ENCODE assay signal across 19 mouse cellular contexts in genomic region chr4:48629445-48629844, GRCm38 (mm10). TPM values are rescaled to one million over a fixed set of nuclear protein-coding genes. Genes with fewer than 3 reads are reported as not detected.
A peak's percentile ranks its signal among the peaks of the same experiment; 100 is the strongest.
DNase-seq lines count a peak whose midpoint lies in the region; ATAC-seq and TF ChIP-seq lines count a peak whose summit lies in the region.
"Had no signal": no experiment of that assay in that cellular context is flagged by ENCODE, and none has a peak within 500 bp of the region (broad histone marks: within the 10 kb centered on the region; RNA-seq: fewer than 3 reads in every experiment).

No protein-coding gene starts in this region.

- no peak for TF ChIP-seq CTCF in layer of hippocampus, adult 2 months (conservative IDR thresholded peaks at IDR 0.05)
- no peak for TF ChIP-seq CTCF in midbrain, postnatal 0 days (IDR thresholded peaks at IDR 0.05)
- no peak for TF ChIP-seq CTCF in liver, postnatal 0 days (IDR thresholded peaks at IDR 0.05; ENCODE audit: low read depth)

- H3K4me2 ChIP-seq in forebrain, embryonic 14.5 days (ENCODE audit: low read length): no peak overlapping the region
- no peak overlapping the region for H3K4me2 ChIP-seq in forebrain, embryonic 12.5 days
- no peak overlapping the region for H3K4me2 ChIP-seq in midbrain, postnatal 0 days (ENCODE audit: low read depth, low read length, poor library complexity, severe bottlenecking)
- H3K4me2 ChIP-seq in liver, postnatal 0 days (ENCODE audit: low read depth, low read length): no peak overlapping the region
- H3K4me2 ChIP-seq: heart, embryonic 15.5 days; liver, embryonic 11.5 days; neural tube, embryonic 13.5 days had no signal

- WGBS in forebrain, embryonic 14.5 days: 68% methylated on average over 13 of the region's 13 CpGs
- WGBS in forebrain, embryonic 12.5 days: 90% methylated on average over 13 of the region's 13 CpGs
- 82% methylated on average over 13 of the region's 13 CpGs for WGBS in midbrain, postnatal 0 days
- 85% methylated on average over 13 of the region's 13 CpGs for WGBS in liver, postnatal 0 days (ENCODE audit: insufficient replicate concordance)

- no peak for TF ChIP-seq EP300 in liver, postnatal 0 days (IDR thresholded peaks at IDR 0.05; ENCODE audit: low read depth)

- no peak overlapping the region for H3K4me3 ChIP-seq in forebrain, embryonic 14.5 days (ENCODE audit: low read depth, low read length)
- no peak overlapping the region for H3K4me3 ChIP-seq in forebrain, embryonic 12.5 days (replicated peaks)
- peak overlapping the region; percentile 5; the same call in 1 of the 2 replicates for H3K4me3 ChIP-seq in layer of hippocampus, adult 2 months
- H3K4me3 ChIP-seq in midbrain, postnatal 0 days (ENCODE audit: low read depth, low read length): no peak overlapping the region
- H3K4me3 ChIP-seq in liver, postnatal 0 days (ENCODE audit: low read depth, low read length): no peak overlapping the region
- H3K4me3 ChIP-seq: heart, embryonic 15.5 days; neural tube, embryonic 13.5 days had no signal

- DNase-seq in forebrain, embryonic 14.5 days (ENCODE audit: low spot score): peak; percentile 67
- peak in 1 of 2 experiments; percentile 30 for DNase-seq in layer of hippocampus, adult 2 months (ENCODE audit: low spot score in 2 of 2)
- DNase-seq in layer of hippocampus, postnatal 36 days: no peak
- peak; percentile 65 to 78 for DNase-seq in right cerebral cortex, postnatal 10 days (ENCODE audit: low spot score in 2 of 2)
- DNase-seq in right cerebral cortex, postnatal 36 days (ENCODE audit: low spot score in 2 of 2): no peak
- peak; percentile 60 for DNase-seq in midbrain, postnatal 0 days (ENCODE audit: low spot score)
- DNase-seq in liver, postnatal 0 days: no peak
- DNase-seq: adrenal gland, postnatal 25 days; cerebellum, adult 9-11 months; kidney, adult 11 months; kidney, postnatal 10 days; thymus, postnatal 25 days had no signal

- no peaks in the 10 kb centered on the region for H3K27me3 ChIP-seq in forebrain, embryonic 14.5 days (replicated peaks; ENCODE audit: control insufficient read depth, insufficient read depth, low read length)
- no peaks in the 10 kb centered on the region for H3K27me3 ChIP-seq in forebrain, embryonic 12.5 days
- no peaks in the 10 kb centered on the region for H3K27me3 ChIP-seq in midbrain, postnatal 0 days (ENCODE audit: insufficient read depth, low read length)
- no peaks in the 10 kb centered on the region for H3K27me3 ChIP-seq in liver, postnatal 0 days (ENCODE audit: insufficient read depth, low read length)
- H3K27me3 ChIP-seq: heart, embryonic 15.5 days; neural tube, embryonic 13.5 days had no signal

- peaks cover 24% of the 10 kb centered on the region for H3K36me3 ChIP-seq in forebrain, embryonic 14.5 days (ENCODE audit: control insufficient read depth, insufficient read depth, low read length)
- peaks cover 37% of the 10 kb centered on the region for H3K36me3 ChIP-seq in forebrain, embryonic 12.5 days (replicated peaks)
- H3K36me3 ChIP-seq in midbrain, postnatal 0 days (ENCODE audit: insufficient read depth, low read length): peaks cover 10% of the 10 kb centered on the region
- H3K36me3 ChIP-seq in liver, postnatal 0 days (replicated peaks; ENCODE audit: insufficient read depth, low read length): no peaks in the 10 kb centered on the region

- no peaks in the 10 kb centered on the region for H3K4me1 ChIP-seq in forebrain, embryonic 14.5 days (ENCODE audit: control insufficient read depth, insufficient read depth, low read length)
- H3K4me1 ChIP-seq in forebrain, embryonic 12.5 days: no peaks in the 10 kb centered on the region
- no peaks in the 10 kb centered on the region for H3K4me1 ChIP-seq in midbrain, postnatal 0 days (ENCODE audit: insufficient read depth, low read length)
- no peaks in the 10 kb centered on the region for H3K4me1 ChIP-seq in liver, postnatal 0 days (ENCODE audit: insufficient read depth)
- H3K4me1 ChIP-seq: neural tube, embryonic 13.5 days had no signal

- H3K9me3 ChIP-seq in forebrain, embryonic 14.5 days (replicated peaks; ENCODE audit: control insufficient read depth, low read length): no peaks in the 10 kb centered on the region
- H3K9me3 ChIP-seq in forebrain, embryonic 12.5 days: 0 out of 2 replicates have a peak, but pooled peaks cover under 1% of the 10 kb centered on the region
- H3K9me3 ChIP-seq in midbrain, postnatal 0 days (ENCODE audit: low read length): no peaks in the 10 kb centered on the region
- H3K9me3 ChIP-seq in liver, postnatal 0 days (ENCODE audit: low read length): no peaks in the 10 kb centered on the region
- H3K9me3 ChIP-seq: heart, embryonic 15.5 days; neural tube, embryonic 13.5 days had no signal

- H3K27ac ChIP-seq in forebrain, embryonic 14.5 days (ENCODE audit: low read depth, low read length): no peak overlapping the region
- H3K27ac ChIP-seq in forebrain, embryonic 12.5 days: no peak overlapping the region
- H3K27ac ChIP-seq in layer of hippocampus, adult 2 months: peak overlapping the region; percentile 40; the same call in 1 of the 2 replicates
- H3K27ac ChIP-seq in midbrain, postnatal 0 days (ENCODE audit: low read depth, low read length): no peak overlapping the region
- H3K27ac ChIP-seq in liver, postnatal 0 days (ENCODE audit: low read depth): no peak overlapping the region
- H3K27ac ChIP-seq: heart, embryonic 15.5 days; neural tube, embryonic 13.5 days had no signal

- H3K9ac ChIP-seq in forebrain, embryonic 14.5 days (ENCODE audit: low read length): no peak overlapping the region
- H3K9ac ChIP-seq in forebrain, embryonic 12.5 days: no peak overlapping the region
- H3K9ac ChIP-seq in midbrain, postnatal 0 days (replicated peaks; ENCODE audit: low read length, poor library complexity, severe bottlenecking): no peak overlapping the region
- H3K9ac ChIP-seq in liver, postnatal 0 days (replicated peaks): no peak overlapping the region
- H3K9ac ChIP-seq: heart, embryonic 15.5 days; neural tube, embryonic 13.5 days had no signal

- peak; percentile 47; the same call in 1 of the 2 replicates for ATAC-seq in forebrain, embryonic 14.5 days
- no peak for ATAC-seq in forebrain, embryonic 12.5 days (ENCODE audit: low FRiP score)
- ATAC-seq in midbrain, postnatal 0 days (ENCODE audit: low FRiP score): 0 out of 2 replicates have a peak, but pooled peaks have one; percentile 14
- ATAC-seq in liver, postnatal 0 days: no peak
- ATAC-seq: activated CD4-positive, CD25-positive, alpha-beta regulatory T cell, adult 4 months had no signal

RNA-seq across cellular contexts. Expression of gene Cavin4, which starts 33.9 kb away (rescaled TPM):
- polyA plus RNA-seq in forebrain, embryonic 14.5 days (2014; fragmentation: Nextera tagmentation; extraction: Ambion mirVana): 1.1 and 1.5 TPM in 2 replicates
- polyA plus RNA-seq in forebrain, embryonic 12.5 days (2016; fragmentation: Nextera tagmentation; extraction: Ambion mirVana): 1.9 and 2.1 TPM in 2 replicates
- total RNA-seq in layer of hippocampus, adult 2 months (2021): 1 to 10 TPM; 2.1 TPM
- 1 to 10 TPM; 1.6 to 2.6 TPM for total RNA-seq in layer of hippocampus, postnatal 36 days (2021)
- 0.76 and 1.4 TPM in 2 replicates for total RNA-seq in midbrain, postnatal 0 days (2014; rRNA removed)
- 0.79 and 1.0 TPM in 2 replicates for polyA plus RNA-seq in midbrain, postnatal 0 days (2015; fragmentation: Nextera tagmentation; extraction: Ambion mirVana)
- polyA plus RNA-seq in liver, postnatal 0 days (2015; fragmentation: Nextera tagmentation; extraction: Ambion mirVana): 0.05 and 0.73 TPM in 2 replicates
- total RNA-seq: hematopoietic stem cell, adult 5-6 weeks; megakaryocyte progenitor cell, adult 5-6 weeks had no signal
- polyA plus RNA-seq: activated CD4-positive, CD25-positive, alpha-beta regulatory T cell, adult 4 months had no signal

RNA-seq across cellular contexts. Expression of gene Tmeff1, which starts 44.5 kb away (rescaled TPM):
- polyA plus RNA-seq in forebrain, embryonic 14.5 days (2014; fragmentation: Nextera tagmentation; extraction: Ambion mirVana): 126 and 168 TPM in 2 replicates
- polyA plus RNA-seq in forebrain, embryonic 12.5 days (2016; fragmentation: Nextera tagmentation; extraction: Ambion mirVana): 165 and 166 TPM in 2 replicates
- 100 to 1,000 TPM; 122 to 130 TPM for total RNA-seq in layer of hippocampus, adult 2 months (2021)
- total RNA-seq in layer of hippocampus, postnatal 36 days (2021): 100 to 1,000 TPM; 125 to 137 TPM
- 320 and 385 TPM in 2 replicates for total RNA-seq in midbrain, postnatal 0 days (2014; rRNA removed)
- polyA plus RNA-seq in midbrain, postnatal 0 days (2015; fragmentation: Nextera tagmentation; extraction: Ambion mirVana): 217 and 228 TPM in 2 replicates
- 0.36 TPM in 2 replicates for polyA plus RNA-seq in liver, postnatal 0 days (2015; fragmentation: Nextera tagmentation; extraction: Ambion mirVana)
- polyA plus RNA-seq: activated CD4-positive, CD25-positive, alpha-beta regulatory T cell, adult 4 months had no signal

Comparison
In these comparisons a context has a peak if more than half of its experiments do, and no peak if none do; other contexts are left out.
1. ATAC-seq: peak in forebrain, embryonic 14.5 days (single experiment) and midbrain, postnatal 0 days (single experiment); none in forebrain, embryonic 12.5 days (single experiment) and liver, postnatal 0 days (single experiment).
2. DNase-seq: peak in forebrain, embryonic 14.5 days (single experiment), right cerebral cortex, postnatal 10 days (2 of 2) and midbrain, postnatal 0 days (single experiment); none in layer of hippocampus, postnatal 36 days (0 of 2), right cerebral cortex, postnatal 36 days (0 of 2) and liver, postnatal 0 days (single experiment).
3. RNA of gene Tmeff1, which starts 44.5 kb away (polyA plus RNA-seq): 217 to 228 TPM in midbrain, postnatal 0 days, 165 to 166 TPM in forebrain, embryonic 12.5 days and 126 to 168 TPM in forebrain, embryonic 14.5 days; 0.36 TPM in liver, postnatal 0 days; every median in the first group is over 10 times any median in the second.